Mouse (Mus musculus): ENCODE measurements at regions not wholly inside any gene's neighbourhood (a gene's known extent, or its start where the extent isn't known, plus 50 kb on each side); places are given as distances from the start of the nearest gene placed in this dataset.

DNA sequence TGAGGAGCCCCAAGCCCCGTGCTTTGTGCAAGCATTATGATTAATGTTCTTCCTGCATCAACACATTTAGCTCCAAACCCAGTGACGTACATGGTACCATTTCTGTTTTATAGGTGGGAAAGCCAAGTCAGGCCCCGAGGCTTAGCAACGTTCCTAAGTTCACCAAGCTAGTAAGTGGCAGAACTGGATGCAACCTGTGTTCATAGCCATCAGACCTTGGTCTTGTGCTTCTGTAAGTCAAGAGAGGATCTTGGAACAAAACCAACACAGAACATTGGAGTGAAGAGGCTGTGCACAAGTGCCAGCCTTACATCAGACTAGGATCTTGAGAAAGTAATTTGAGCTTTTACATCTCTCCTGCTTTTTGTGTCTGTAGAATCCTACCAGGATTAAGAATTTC lies 71.3 kb downstream of the Cdc7 start:
- no peak for DNase-seq

DNA sequence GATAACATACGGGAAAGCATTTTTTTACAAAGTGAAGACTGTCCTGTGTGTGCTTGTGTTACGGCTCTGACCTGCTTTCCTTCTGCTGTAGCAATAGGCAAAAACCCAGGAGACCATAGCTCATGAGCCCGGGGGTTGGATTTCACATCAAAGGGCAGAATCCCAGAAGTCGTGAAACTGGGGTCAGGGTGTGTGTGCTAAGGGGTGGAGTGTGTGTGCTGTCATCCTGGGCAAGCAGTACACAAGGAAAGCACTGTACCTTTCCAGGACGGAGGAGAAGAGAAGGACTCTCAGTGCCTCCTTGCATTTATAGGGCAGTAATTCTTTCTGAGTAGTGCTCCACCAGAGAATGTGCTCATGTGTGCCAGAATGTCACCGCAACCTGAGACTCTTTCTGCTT lies 71.7 kb downstream of the Cdc7 start:
- no peak for DNase-seq

DNA sequence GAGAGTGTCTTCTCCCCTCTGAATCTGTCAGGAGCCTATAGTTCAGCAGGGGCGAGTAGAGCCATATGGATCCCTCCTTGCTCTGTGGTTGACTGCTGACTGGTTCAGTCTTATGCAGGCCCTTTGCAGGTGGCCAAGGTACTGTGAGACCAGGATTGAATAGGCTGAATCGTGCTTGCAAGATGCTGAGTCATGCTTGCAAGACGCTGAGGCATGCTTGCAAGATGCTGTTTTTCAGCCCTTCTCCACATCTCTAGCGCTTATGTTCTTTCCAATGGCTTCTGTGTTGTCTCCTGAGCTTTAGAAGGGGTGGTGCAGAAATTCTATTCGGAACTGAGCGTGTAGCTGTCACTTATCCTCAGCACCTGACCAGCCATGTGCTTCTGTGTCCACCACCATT lies 72.4 kb downstream of the Cdc7 start:
- no peak for DNase-seq

DNA sequence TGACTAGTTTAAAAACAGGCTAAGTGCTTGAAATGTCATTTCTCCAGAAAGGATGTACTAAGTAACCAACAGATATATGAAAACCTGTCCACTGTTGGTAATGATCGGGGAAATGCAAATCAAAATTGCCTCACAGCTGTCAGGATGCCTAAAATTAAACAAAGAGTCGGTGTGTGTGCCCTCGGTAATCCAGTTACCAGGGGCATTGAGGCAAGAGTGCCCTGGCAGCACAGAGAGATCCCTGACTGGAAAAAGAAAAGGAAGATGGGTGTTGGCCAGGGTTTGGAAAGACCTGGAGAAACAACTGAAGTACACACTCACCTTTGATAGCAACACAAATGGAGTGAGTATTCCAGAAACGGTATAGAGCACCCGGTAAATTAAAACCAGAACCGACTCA lies 73.0 kb downstream of the Cdc7 start:
- DNase-seq, result no peak

DNA sequence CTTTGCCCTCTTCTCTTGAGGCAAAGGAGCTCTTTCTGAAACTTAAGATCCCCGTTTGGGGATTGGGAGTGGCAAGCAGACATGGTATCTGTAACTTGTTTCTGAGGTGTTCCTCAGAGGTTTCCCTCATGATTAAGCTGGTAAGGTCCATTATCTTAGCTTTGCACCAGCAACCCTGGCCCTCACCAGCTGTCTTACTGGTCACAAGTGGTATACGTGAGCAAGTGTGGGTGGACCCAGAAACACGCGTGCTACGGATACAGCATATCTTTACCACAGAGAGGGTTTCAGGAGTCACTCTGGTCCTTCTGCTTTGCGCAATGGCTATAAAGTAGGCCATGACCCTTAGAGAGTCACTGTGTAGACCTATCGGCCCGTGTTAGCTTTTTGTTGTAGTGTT lies 75.2 kb downstream of the Cdc7 start:
- DNase-seq, result no peak

DNA sequence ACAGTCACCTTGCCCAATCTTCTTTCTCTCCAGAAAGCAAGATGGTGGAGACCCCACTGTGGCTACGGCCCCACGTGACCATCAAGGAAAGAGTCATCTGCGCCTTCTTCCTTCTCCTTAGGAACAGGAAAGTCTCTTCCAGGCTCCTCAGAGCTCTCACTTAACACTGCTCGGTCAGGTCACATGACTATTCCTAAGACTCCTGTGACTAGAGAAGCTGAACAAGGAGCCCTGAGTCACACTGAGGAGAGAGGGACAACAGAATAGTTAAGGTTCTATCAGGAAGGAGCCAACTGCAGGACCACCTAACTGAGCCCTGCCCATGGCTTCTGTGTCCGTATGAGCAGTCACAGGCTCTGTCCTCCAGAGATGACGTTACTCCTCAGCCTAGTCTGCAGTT lies 75.8 kb downstream of the Cdc7 start:
- DNase-seq, result no peak

DNA sequence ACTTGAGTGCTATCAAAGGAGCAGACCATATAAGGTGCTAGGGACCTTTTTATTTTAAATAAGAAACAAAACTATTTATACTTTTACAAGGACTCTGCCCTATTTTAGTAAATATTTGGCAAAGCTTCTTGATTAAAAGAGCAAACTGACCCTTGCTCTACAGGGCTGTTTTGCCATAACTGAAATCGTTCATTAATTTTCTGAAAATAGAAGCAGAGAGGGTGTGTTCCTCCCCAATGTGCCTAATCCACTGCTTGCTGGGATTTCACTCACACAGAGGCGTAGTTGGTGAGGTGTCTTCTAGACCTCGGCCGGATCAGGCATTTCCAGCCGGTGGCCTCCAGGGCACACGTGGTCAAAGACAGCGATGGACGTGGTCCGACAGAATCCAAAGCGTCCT lies 76.4 kb downstream of the Cdc7 start:
- no peak for DNase-seq

DNA sequence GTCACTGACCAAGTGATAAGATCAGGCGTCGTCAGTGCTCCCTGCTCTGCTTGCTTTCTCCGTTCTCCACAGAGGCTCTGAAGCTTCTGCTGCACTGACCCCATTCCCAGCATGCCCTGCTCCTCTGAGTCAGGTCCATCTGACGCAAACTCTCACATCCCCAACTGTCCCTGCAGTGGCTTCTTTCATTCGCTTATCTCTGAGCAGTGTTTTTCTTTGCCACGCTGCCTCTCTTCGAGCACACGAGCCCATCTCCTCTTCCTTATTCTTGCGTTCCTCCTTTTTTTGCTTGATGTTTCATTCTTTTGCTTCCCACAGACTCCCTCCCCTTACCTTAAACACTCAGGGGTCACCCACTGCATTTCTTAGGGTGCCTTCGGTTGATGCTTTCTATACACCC lies 81.0 kb downstream of the Cdc7 start:
- no peak for DNase-seq

DNA sequence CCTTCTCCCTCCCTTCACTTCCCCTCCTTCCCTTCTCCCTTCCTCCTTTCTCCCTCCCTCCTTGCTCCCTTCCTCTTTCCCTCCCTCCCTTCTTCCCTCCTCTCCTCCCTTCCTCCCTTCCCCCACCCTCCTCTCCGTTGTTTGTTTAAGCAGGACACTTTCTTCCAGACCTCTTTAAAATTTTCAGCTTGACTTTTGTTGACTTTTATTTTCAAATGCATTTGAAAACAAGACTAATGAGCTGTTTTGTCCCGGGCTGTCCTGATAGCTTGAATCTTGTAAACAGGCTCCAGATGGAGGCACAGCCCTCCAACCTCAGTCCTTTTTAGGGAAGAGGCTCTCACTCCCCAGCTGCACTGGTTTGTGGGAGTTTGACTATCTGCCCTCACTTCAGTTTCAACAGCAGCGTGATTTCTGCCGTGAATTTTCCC lies 82.4 kb downstream of the Cdc7 start:
- DNase-seq, result no peak

DNA sequence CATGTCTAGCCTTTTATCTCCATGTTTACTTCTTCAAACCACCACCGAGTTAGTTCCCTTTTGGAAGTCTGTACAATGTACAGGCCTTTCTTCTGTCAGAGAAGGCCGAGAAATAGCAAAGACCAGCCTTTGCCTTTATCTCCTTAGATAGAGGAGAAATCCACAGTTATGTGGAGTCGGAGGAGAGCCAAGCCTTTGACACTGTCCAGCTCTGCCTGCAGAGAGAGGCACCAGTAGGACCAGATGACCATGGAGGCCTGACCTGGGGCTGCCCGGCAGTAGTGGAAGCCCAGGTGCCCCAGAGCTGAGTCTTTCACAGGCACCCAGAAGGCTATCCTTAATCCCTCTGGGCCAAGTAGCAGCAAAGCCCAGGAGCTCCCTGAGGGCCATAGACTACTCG lies 84.5 kb downstream of the Cdc7 start:
- no peak for DNase-seq

DNA sequence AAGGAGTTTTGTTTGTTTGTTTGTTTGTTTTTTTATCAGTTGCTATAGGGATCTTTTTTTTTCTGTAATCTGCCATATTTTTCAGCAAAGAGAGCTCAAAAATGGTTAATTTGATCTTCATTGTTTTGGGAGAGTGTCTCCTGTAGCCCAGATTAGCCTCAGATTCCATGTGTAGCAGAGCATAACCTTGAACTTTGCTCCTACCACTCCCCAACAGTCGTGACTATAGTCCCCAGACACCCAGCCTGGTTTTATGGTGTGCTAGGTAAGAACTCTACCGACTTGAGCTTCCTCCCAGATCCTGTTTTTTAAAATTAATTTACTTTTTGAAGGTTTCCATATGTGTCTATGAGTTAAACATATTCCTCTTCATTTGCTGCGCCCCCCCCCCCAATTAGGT lies 86.0 kb downstream of the Cdc7 start:
- DNase-seq, result no peak

DNA sequence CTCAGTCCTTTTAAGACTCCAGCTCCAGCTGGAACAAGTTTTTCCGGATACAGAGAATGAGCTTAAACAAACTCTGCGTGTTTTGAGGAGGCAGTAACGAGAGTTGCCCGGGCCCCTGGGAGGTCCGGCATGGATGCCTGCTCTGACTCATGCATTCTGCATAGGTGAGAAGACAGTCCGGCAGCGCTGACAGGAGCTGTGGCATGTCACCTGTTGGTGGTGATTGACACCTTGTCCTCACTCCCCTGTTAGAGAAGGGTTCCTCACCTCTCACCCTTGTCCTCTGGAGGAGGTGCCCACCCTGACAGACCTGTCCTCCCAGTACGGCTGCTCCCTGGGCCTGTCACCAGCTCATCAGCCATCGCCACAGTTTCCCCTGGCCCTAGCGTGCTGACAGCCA lies 87.7 kb downstream of the Cdc7 start:
- no peak for DNase-seq

DNA sequence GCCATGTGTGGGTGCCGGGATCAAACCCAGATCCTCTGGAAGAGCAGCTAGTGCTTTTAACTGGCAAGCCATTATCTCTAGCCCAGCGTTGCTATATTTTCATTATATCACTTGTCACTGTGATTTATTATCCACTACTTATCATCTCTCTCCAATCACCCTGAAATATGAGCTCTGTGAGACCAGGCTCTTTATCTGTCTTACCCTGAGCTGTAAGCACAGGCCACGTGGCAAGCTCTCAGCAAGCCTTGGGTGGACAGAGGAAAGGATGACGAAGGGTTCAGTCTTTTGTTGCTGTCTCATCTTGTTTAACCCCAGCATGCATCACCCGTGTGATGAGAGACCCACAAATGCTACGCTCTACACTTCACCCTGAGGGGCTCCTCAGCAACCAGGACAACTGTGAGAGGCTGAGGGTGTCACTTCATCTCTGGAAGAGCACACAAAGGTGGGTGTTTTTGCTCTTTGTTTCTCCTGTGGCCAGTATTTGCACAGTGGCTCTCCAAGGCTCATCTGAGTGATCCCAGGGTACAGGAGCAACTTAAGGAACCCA lies 90.9 kb downstream of the Cdc7 start:
- peak in 1 of 2 experiments; percentile 24 for DNase-seq

DNA sequence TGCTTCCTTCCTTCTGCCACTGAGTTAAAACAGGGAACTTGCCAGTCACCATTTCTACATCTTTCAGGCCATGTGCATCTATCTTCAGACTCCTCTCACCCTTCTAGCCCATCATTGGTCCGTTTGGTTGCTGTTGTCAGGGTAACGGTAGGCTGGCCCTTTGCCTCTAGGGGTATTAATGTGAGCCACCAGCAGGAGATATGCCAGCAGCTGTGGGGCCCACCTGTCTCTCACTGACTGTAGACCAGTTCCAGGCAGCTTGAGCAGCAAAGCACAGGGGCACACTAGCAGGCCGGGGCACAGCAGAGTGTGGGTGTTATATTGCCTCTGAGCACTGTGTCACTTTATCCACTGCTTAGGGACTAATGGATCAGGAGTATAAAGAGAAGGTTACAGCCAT lies 91.3 kb downstream of the Cdc7 start:
- DNase-seq, result peak; percentile 90 to 91
